Mouse (Mus musculus): Measurements from ENCODE around the gene Olfr1104.

GRCm38 (mm10) chr2:86979854-86980253 lies 47.0 kb downstream of the Olfr1104 start, which contains the start of gene Olfr1100:
- TF ChIP-seq EP300 (IDR thresholded peaks at IDR 0.05; ENCODE audit: low read depth) (no peak), CTCF (IDR thresholded peaks at IDR 0.05; ENCODE audit: low read depth) (no peak)

Data from liver, postnatal 0 days (tissue).